ENCODE assay signal across 8 mouse cellular contexts in the genomic region with DNA sequence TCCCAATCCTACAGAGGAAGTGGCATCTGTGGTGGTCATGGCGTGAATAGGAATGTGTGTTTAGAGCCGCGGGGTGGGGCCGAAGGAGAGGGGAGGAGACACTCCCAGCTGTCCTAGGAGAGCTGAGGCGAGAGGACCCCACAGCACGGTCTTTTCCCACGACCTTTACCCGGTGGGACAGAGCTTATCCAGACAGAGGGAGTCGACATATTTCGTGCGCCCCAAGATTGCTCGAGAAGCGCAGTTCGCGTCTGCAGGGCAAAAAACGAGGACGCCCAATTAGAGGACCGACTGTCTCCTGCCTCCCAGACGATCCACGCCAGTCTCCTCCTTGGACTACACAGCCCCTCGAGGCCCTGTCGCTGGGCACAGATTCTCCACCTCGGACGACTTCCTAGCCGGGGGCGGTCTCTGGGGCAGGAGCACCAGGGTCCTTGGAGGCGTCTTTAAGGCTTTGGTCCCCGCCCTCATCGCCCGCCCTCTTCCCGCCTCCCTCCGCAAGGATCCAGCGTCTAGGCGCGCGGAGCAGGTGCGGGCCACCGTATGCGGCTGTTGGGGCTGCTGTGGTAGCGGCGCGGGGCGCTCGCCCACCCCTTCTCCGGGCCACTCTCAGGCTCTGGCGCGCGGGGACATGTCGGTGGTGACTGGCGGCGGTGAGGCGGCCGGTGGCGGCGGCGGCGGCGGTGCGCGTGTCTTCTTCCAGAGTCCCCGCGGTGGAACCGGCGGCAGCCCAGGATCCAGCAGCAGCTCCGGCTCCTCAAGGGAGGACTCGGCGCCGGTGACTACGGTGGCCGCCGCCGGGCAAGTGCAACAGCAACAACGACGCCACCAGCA. TPM values are rescaled to one million over a fixed set of nuclear protein-coding genes. Genes with fewer than 3 reads are reported as not detected.
DNase-seq lines count a peak whose midpoint lies in the region; ATAC-seq lines count a peak whose summit lies in the region.

A gene (plus strand): TSS at position 22 of the 834 bp plus-strand sequence.

- H3K27me3 ChIP-seq in hindbrain, embryonic 15.5 days, result no peaks in the 10 kb centered on the region
- peaks cover 4% of the 10 kb centered on the region; the same call in 1 of the 2 replicates for H3K27me3 ChIP-seq in stomach, embryonic 14.5 days (ENCODE audit: control insufficient read depth, insufficient read depth, low read length)

- intact Hi-C loops in left cerebral cortex, postnatal 14 days (cut with DNase I), result no loop called here

- H3K9me3 ChIP-seq in hindbrain, embryonic 15.5 days, result no peaks in the 10 kb centered on the region
- no peaks in the 10 kb centered on the region for H3K9me3 ChIP-seq in stomach, embryonic 14.5 days (ENCODE audit: control insufficient read depth, low read depth, low read length)

- H3K4me1 ChIP-seq in hindbrain, embryonic 15.5 days (replicated peaks), result peaks cover 9% of the 10 kb centered on the region; the same call in 1 of the 2 replicates
- H3K4me1 ChIP-seq in stomach, embryonic 14.5 days (ENCODE audit: control insufficient read depth, insufficient read depth, low read length), result peaks cover 9% of the 10 kb centered on the region; the same call in 1 of the 2 replicates

- H3K27ac ChIP-seq in hindbrain, embryonic 15.5 days (replicated peaks), result peak within 1 kb of the TSS; percentile 86
- no peak within 1 kb of the TSS for H3K27ac ChIP-seq in stomach, embryonic 14.5 days (ENCODE audit: low read length)

- H3K9ac ChIP-seq in hindbrain, embryonic 15.5 days, result peak within 1 kb of the TSS; percentile 77
- no peak within 1 kb of the TSS for H3K9ac ChIP-seq in stomach, embryonic 14.5 days (replicated peaks; ENCODE audit: low read depth, low read length)

- peak within 1 kb of the TSS; percentile 74 for H3K4me3 ChIP-seq in hindbrain, embryonic 15.5 days
- H3K4me3 ChIP-seq in stomach, embryonic 14.5 days (ENCODE audit: low read depth, low read length), result peak within 1 kb of the TSS; percentile 56

- peak; percentile 91 for ATAC-seq in hindbrain, embryonic 15.5 days (ENCODE audit: low FRiP score, low read depth)
- peak; percentile 30; the same call in 1 of the 2 replicates for ATAC-seq in megakaryocyte-erythroid progenitor cell, adult 5-6 weeks (replicated peaks; ENCODE audit: low FRiP score, low TSS enrichment, poor library complexity, severe bottlenecking)
- ATAC-seq in stomach, embryonic 14.5 days (ENCODE audit: insufficient number of reproducible peaks, insufficient read depth, low FRiP score, low read depth), result peak; percentile 69; the same call in 1 of the 2 replicates
- no peak for ATAC-seq in inflammation-experienced regulatory T-cells, adult 6 months

- peak within 1 kb of the TSS; percentile 74 for H3K4me2 ChIP-seq in hindbrain, embryonic 15.5 days
- H3K4me2 ChIP-seq in stomach, embryonic 14.5 days (replicated peaks; ENCODE audit: low read depth, low read length), result peak within 1 kb of the TSS; percentile 98

- WGBS in hindbrain, embryonic 15.5 days, result under 1% methylated on average over 64 of the region's 74 CpGs
- under 1% methylated on average over 74 of the region's 74 CpGs for WGBS in stomach, embryonic 14.5 days

- DNase-seq in adrenal gland, adult 8-10 months, result peak; percentile 39
- DNase-seq in cerebellum, postnatal 36 days, result peak; percentile 62 to 66
- peak; percentile 5 to 33 for DNase-seq in gastrocnemius, adult 8-10 months (ENCODE audit: low spot score in 2 of 2)
- peak; percentile 54 to 72 for DNase-seq in left cerebral cortex, postnatal 14 days (ENCODE audit: low spot score in 2 of 2)

- H3K36me3 ChIP-seq in hindbrain, embryonic 15.5 days, result no peaks in the 10 kb centered on the region
- no peaks in the 10 kb centered on the region for H3K36me3 ChIP-seq in stomach, embryonic 14.5 days (ENCODE audit: control insufficient read depth, insufficient read depth, low read length)

RNA-seq across cellular contexts. Expression of the gene that starts here (rescaled TPM):
- total RNA-seq in adrenal gland, adult 8-10 months (2022), result 10 to 100 TPM in 2 of 4 experiments, 1 to 10 TPM in 2; 5.5 to 33.1 (median 13.5) TPM
- 10 to 100 TPM; 66.7 to 86.3 (median 77.8) TPM for total RNA-seq in gastrocnemius, adult 8-10 months (2022)
- 66.2 and 77.3 TPM in 2 replicates for polyA plus RNA-seq in hindbrain, embryonic 15.5 days (2015; fragmentation: Nextera tagmentation; extraction: Ambion mirVana)
- total RNA-seq in left cerebral cortex, postnatal 14 days (2021), result 10 to 100 TPM; 40.0 to 45.7 TPM
- not detected in 2 replicates for total RNA-seq in megakaryocyte-erythroid progenitor cell, adult 5-6 weeks (2014; fragmentation: Nextera tagmentation)
- total RNA-seq in megakaryocyte-erythroid progenitor cell, adult 5-6 weeks (2017), result not detected in 2 replicates
- polyA plus RNA-seq in stomach, embryonic 14.5 days (2014; fragmentation: Nextera tagmentation; extraction: Ambion mirVana), result 2.7 and 3.0 TPM in 2 replicates
- polyA plus RNA-seq in inflammation-experienced regulatory T-cells, adult 6 months (2017; shearing (Covaris generic)), result under 1 TPM; 0.21 to 0.70 (median 0.37) TPM

Comparison
In these comparisons a context has a peak if more than half of its experiments do, and no peak if none do; other contexts are left out.
1. RNA of the gene that starts here (total RNA-seq): 66.7 to 86.3 TPM in gastrocnemius, adult 8-10 months, 40.0 to 45.7 TPM in left cerebral cortex, postnatal 14 days and 5.5 to 33.1 TPM in adrenal gland, adult 8-10 months; not detected in megakaryocyte-erythroid progenitor cell, adult 5-6 weeks; every median in the first group is over 4 times any median in the second.
2. RNA of the gene that starts here (polyA plus RNA-seq): 66.2 to 77.3 TPM in hindbrain, embryonic 15.5 days; 2.7 to 3.0 TPM in stomach, embryonic 14.5 days and 0.21 to 0.70 TPM in inflammation-experienced regulatory T-cells, adult 6 months; every median in the first group is over 10 times any median in the second.
3. Peak in ATAC-seq in megakaryocyte-erythroid progenitor cell, adult 5-6 weeks; RNA of the gene not detected or under 1 TPM.
4. Peak in every context shown above with its lines, with median percentiles within 50 percentile points of each other: DNase-seq.